Mouse (Mus musculus): ENCODE measurements around the gene Ugt1a6b.

Gene Ugt1a6b

DNA sequence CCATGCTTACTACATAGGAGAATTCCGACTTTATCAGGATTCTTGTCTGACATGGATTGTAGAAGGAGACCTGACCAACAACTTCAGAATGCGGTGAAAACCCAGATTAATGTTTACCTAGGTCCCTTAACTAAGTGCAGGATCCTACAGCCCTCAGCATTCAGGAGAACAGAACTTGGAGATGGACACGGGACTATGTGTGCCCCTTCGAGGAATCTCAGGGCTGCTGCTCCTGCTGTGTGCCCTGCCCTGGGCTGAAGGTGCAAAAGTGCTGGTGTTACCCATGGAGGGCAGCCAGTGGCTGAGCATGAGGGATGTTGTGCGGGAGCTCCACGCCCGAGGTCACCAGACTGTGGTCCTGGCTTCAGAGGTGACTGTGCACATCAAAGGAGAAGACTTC, 97.4 kb downstream of the Ugt1a6b start, which contains the start of gene Ugt1a2:
Ugt1a2 (plus strand) TSS at position 146 of the 400 bp plus-strand sequence.
- DNase-seq, result no peak

DNA sequence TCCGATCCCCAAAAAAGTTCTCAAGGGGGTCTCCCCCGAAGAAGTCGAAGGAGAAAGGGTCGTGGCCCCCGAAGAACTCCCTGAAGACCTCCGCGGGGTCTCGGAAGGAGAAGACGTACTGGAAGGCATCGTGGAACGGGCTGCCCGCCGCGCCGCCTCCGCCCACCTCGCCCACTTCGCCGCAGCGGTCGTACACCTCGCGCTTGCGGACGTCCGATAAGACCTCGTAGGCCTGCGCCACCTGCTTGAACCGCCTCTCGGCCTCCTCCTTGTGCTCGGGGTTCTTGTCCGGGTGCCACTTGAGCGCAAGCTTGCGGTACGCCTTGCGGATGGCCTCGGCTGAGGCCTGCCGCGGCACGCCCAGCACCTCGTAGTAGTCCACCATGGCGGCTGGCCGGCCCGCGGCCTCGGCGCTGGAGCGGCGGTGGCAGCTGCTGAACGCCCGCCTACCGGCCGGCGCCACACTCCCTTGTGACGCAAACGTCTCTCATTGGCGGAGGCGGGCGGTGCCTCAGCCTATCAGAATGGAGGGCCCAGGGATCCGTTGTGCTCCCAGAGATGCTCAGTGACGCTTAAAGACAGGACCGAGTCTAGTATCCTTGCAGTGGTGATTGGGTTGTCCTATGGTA, 102.4 kb downstream of the Ugt1a6b start, which contains the start of gene Dnajb3:
Dnajb3 (minus strand) TSS at position 489 of the 629 bp plus-strand sequence.
- DNase-seq, result peak; percentile 79

DNA sequence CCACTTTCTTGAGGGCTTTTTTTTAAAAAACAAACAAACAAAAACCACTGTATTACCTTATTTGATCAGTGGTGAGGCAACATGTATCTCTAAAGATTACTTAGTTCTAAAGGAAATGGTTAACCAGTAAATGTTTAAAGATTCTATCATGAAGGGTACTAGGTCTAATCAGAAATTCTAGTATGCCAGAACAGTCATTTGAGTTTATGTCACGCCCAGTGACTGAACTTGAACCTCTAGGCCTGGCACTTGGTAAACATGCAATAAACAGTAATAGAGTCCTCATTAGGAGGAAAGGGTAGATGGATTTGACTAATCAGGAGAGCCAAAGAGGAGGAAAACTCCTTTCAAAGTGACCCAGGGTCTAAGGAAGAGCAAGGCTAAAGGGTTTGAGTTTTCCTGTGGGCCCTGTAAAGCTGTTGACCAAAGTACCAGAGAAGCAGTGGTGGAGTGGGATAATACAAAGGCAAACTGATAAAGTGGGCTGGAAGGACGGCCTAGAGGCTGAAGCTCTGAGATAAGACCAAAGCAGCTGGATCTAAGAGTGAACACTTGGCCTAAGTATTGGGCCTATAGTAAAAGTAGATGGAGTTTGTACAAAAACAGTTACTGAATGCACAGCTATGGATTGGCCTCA, 103.9 kb downstream of the Ugt1a6b start:
- DNase-seq, result no peak

DNA sequence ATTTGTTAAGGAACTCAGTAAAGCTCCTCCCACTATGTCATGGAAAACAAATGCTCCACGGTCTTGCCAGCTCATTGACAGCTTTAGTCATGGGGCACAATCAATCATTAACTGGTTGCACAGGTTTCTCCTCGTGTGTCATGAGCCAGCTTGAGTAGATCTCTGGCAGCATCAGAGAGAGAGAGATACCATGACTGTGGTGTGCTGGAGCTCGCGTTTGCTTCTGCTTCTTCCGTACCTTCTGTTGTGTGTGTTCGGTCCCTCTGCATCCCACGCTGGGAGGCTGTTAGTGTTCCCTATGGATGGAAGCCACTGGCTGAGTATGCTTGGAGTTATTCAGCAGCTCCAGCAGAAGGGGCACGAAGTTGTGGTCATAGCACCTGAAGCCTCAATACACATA, 108.8 kb downstream of the Ugt1a6b start, which contains the start of gene Ugt1a1:
Ugt1a1 (plus strand) TSS at position 148 of the 400 bp plus-strand sequence.
- DNase-seq, result peak; percentile 12

DNA sequence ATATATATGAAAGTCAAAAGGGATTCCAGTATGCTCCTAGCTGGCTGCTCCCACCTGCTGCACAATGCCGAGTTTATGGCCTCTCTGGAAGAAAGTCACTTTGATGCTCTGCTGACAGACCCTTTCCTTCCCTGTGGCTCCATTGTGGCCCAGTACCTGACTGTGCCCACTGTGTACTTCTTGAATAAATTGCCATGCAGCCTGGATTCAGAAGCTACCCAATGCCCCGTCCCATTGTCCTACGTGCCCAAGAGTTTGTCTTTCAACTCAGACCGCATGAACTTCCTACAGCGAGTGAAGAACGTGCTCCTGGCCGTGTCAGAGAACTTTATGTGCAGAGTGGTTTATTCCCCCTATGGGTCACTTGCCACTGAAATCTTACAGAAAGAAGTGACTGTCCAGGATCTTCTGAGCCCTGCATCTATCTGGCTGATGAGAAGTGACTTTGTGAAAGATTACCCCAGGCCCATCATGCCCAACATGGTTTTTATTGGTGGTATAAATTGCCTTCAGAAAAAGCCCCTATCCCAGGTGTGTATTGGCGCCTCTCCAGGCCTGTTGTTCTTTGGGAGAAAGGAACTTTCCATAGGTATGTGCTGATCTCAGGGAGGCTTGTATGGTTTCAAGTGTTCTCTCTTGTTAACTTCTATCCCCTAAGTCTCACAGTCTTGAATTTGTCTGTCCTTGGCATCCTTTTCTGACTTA, 109.4 kb downstream of the Ugt1a6b start:
- DNase-seq, result peak; percentile 19

DNA sequence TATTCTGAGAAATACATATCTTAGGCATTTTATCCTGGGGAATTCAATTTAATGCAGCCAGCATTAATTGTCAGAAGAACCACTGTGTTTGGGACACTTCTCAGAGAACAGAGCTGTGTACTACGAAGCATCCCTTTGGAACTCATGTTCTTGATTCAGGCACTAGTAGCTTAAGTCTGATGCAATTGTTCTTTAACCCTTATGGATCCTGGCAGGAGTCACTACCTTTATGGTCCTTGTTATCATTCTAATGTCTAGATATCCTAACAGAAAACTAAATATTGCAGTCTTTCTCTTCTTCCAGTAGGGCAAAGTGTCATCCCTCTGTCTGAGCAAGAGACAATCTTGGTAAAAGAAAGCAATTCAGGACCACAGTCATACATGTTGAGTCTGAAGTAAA, 110.0 kb downstream of the Ugt1a6b start:
- no peak for DNase-seq

DNA sequence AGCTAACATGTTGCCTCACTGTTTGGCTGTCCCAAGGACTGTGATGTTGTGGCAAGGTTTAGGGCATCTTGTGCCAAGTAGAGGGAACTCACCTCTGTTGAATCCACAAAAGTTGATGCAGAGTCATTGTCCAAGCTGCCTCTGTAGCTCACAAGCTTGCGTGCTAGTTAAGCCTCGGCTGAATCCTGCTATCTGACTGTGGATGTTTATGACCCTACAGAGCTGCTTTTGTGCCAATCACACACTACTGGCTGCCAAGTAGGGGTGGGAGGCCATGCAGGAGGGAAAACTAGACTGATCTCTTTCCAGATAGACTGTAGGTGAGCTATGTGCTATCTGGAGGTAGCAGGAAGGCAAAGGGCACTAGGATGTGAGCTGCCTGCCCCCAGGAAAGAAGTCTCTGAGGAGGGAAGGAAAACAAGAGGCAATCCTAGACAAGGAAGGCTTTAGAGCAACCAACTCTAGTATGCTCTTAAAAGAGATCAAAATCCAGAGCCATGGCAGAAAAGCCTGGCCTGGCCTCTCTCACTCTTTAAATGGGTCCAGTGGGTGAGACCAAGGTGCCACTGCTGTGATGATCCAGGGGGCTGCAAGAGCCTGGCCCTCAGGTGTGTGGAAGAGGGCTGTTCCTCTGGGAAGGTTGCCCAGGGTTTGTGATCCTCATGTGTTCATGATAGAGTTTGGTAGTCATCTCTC, 110.9 kb downstream of the Ugt1a6b start:
- peak; percentile 30 for DNase-seq

DNA sequence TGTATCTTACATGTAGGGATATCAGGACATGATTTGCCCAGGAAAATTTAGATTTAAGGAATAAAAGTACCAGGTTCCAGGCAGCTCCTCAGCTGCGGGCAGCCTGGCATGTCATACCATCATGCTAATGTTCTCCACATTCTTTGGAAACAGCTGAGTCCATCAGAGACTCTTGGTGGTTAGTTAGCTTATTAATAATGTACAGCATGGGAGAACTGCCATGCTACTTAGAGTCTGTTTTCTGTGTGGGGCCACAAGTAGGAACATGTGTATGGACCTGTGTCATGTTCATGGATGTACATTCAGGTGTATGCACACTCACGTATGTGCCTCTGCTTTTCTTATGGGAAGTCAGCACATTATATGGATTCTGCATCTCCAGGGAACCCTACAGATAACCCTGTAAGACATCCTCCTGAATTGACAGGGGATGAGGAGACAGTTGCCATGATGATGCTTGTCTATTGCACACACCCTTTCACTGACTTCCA, 111.5 kb downstream of the Ugt1a6b start:
- no peak for DNase-seq

DNA sequence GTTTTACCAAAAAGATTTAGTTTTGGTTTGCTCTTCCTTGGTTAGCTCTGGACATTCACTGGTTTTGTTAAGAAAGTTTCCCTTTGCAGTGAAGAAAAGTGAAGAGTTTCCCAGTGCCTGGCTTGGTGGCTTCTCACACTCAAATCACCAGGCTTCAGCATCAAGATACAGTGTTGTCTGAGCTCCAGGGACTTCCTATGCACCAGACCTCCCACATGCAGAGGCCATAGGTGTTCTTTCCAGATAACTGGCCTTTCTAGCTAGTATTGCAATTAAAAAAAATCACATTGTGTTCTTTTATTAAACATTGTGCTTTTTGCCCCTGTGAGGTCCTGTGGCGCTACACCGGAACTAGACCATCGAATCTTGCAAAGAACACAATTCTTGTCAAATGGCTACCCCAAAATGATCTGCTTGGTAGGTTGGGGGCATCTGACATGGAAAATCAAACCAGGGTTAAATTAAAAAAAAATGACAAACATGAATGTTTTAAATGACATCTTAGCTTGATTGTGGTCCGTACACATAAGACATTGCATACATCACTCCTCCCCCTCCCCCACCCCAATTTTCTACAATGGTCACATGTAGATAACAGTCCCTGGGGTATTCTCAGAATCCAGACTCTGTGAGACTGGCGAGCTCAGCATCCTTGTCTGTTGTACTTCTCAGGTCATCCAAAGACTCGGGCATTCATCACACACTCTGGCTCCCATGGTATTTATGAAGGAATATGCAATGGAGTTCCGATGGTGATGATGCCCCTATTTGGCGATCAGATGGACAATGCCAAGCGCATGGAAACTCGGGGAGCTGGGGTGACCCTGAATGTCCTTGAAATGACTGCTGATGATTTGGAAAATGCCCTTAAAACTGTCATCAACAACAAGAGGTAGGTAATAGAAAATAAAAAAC, 112.7 kb downstream of the Ugt1a6b start:
- no peak for DNase-seq

DNA sequence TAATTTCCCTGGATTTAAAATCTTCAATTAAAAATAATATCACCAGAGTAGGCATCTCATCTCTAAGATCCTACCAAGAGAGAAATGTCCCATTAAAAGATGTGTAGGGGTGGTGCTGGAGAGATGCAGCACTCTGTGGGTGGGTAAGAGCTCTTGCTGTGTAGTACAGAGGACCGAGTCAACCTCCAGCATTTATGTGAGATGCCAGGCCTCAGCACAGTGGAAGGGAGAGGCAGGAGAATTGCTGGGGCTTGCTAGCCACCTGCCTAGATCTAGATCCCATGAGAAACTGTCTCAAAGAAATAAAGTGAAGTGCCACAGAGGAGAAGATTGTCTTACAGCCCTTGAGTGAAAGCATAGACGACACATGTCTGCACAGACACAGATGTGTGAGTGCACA, 113.5 kb downstream of the Ugt1a6b start:
- no peak for DNase-seq

DNA sequence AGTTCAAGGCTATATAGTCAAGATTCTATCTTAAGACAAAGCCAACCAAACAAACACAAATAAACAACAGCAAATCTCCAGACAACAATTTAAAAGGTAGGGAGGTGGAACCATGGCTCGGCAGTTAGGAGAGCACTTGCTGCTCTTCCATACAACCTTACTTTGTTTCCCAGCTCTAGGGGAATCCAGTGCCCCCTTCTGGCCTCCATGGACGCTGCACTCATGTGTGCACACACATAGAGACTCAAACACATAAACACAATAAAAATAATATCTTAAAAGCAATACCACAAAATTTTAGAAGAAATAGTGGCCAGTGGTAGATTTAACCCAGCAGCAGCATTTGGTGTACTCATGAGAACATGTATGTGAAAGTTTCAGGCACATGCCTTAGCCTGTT, 114.1 kb downstream of the Ugt1a6b start:
- peak; percentile 9 for DNase-seq

DNA sequence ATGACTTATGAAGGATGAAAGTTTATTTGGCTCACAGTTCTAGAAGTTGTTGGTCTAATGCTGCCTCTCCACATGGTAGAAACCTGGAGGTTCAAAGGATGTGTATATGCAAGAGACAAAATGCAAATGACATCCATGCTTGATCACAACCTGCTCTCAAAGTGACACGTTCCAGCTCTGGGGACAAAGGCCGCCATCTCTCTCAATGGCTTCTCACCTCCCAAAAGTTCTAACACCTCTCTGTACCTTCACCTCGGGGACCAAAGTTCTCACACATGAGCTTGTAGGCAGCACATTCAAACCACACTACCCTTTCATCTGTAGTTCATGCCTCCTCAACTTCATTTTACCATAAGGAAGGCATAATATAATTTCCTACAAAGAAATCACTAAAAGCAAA, 114.5 kb downstream of the Ugt1a6b start:
- no peak for DNase-seq

DNA sequence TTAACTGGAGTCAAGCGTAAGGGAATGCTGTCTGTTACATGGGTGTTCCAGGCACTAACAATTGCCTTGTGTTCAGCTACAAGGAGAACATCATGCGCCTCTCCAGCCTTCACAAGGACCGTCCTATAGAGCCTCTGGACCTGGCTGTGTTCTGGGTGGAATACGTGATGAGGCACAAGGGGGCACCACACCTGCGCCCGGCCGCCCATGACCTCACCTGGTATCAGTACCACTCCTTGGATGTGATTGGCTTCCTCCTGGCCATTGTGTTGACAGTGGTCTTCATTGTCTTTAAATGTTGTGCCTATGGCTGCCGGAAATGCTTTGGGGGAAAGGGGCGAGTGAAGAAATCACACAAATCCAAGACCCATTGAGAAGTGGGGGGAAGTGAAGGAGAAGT, 115.0 kb downstream of the Ugt1a6b start:
- DNase-seq, result peak; percentile 9

DNA sequence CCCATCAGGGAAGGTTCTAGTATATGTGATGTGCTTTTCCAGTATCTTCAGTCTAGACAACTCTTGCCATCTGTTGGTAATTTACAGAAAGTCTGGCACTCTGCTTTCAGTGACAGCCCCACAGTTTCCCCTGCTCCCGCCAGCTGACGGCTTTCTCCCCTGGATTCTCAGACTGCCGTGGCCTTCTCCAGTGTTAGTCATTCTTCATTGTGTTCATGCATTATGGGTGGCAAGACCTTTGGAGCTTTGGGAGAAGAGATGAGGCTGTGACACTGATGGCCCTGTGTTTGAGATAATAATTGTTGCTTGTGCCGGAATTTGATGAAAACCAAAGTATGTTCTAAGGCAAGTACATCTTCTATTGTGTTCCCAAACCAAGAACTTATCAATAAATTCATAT, 115.5 kb downstream of the Ugt1a6b start:
- DNase-seq, result no peak

DNA sequence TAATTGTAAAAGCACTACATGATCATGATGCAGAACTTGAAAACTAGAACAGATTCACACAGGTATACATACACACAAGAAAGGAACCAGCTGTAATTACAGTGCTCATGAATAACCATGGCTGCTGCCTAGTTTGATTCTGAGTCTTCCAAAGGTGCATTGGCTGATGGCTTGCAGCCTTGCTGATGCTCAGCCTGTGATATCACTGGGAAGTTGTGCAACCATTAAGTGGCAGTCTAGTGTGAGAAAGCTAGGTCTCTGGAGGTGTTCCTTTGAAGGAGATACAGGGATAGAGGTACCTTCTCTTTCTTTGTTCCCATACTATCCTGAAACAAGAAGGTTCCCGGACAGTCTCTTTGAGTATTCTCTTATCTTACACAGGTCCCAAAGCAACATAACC, 116.0 kb downstream of the Ugt1a6b start:
- DNase-seq, result no peak

DNA sequence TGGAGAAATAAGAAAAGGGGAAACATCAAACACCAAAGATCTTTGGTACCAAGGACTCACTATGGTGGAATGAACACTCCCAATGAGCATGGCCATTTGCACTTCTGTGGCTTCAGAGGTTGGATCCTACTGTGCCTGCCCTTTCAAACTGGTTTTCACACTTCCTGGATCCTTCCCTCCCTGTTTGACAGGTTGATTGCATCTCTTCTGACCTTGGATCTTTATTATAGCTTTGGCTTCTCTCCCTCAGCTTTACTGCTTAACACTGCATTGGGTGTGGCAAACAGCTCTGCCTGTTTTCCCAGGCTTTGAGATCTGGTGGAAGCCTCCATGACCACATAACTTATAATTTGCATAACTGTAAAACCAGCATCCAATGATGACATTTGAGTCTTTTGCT, 117.3 kb downstream of the Ugt1a6b start:
- peak; percentile 9 for DNase-seq

DNA sequence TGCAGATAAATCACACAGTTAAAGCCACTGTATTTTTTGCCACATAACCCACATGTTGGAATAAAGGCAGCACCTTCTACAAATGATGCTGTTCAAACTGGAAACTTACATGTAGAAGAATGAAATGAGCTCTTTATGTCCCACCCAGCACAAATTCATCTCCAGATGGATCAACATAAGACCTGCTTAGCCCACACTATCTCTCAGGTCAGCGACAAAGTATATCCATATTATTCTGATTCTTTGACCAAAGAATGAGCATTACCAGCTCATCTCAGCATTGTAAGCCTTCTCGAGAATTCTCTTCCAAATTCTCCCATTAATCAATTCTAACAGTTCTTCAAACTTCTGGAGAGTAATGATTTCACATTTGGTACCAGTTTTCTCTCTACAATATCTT, 119.2 kb downstream of the Ugt1a6b start:
- no peak for DNase-seq

DNA sequence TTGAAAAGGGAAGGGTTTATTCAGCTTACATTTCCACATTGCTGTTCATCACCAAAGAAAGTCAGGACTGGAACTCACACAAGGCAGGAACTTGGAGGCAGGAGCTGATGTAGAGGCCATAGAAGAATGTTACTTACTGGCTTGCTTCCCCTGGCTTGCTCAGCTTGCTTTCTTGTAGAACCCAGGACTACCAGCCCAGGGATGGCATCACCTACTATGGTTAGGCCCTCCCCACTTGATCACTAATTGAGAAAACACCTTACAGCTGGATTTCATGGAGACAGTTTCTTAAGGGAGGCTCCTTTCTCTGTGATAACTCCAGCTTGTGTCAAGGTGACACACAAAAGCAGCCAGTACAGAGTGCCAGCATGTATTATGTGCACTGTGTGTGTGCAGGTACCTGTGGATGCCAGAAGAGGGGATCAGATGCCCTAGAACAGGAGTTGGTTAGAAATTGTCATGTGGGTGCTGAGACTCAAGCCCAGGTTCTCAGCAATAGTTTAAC, 120.0 kb downstream of the Ugt1a6b start:
- DNase-seq, result peak; percentile 18

DNA sequence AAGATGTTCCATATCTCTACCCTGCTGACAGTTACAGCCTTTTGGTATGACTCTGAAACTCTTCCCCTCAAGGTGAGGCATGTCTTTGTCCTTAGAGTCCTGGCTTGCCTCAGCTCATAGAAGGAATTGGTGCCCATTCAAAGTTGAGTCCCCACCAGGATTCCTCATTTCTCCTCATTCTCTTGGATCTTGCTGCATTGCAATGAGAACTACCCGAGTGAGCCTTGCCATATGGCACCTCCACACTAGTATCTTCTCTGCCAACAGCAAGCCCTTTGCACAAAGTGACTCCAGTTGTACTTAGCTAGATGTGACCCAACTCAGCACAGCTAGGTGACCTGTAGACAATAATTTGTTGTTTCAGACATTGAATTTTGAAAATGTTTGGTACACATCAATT, 120.5 kb downstream of the Ugt1a6b start:
- DNase-seq, result peak; percentile 13

DNA sequence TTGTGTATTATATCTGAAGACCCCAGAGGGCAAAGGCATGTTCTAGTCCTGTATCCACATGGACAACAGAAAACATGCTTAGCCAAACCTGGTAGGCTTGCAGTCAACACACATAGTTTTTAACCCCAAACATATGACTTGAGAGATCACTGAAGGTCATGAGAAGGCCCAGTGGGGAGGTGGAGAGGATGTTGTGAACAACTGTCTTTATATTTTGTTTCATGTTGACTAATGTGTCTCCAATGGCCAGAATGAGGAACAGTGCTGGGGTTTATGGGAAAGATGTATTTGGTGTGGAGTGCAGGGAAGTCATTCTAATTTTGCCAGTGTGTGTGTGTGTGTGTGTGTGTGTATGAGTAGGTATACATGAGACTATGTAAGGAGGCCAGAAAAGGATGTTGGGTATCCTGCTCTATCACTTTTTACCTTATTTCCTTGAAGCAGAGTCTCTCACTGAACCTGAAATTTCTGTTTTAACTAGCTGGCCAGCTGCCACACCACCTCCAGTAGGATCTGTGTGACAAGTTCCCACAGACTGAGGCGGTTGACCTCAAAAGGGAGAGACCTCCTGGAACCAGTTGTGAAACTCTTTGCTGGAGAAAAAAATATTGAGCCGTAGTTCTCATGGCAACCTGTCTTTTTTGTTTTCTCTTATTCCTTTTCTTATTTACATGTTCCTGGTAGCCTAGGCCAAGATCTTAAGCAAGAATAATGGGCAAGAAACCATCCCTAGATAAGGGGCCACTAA, 121.2 kb downstream of the Ugt1a6b start:
- peak; percentile 50 for DNase-seq

DNA sequence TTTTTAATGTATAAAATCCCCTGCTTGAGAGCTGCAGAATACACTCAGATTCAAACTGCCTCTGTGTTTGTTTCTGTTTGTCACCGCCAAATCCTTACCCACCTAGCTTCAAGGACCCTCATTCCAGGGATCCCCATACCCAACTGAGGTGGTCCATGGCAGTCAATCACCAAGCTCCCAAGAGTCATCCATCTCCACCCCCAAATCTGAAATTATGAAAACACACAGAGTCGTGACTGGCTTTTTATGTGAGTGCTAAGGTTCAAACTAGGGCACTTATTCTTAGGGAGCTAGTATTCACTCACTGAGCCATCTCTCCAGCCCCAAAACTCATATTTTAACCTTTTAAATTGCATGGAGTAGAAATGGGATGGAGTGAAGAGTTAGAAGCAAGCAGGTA, 122.2 kb downstream of the Ugt1a6b start:
- DNase-seq, result peak; percentile 6

Measured in lung, postnatal 10 days (tissue).